Mouse (Mus musculus) hindbrain, embryonic 13.5 days (tissue): ENCODE measurements around the gene Pex16. TPM values are rescaled to one million over a fixed set of nuclear protein-coding genes. Genes with fewer than 3 reads are reported as not detected.
A peak's percentile ranks its signal among the peaks of the same experiment; 100 is the strongest.

Source experiments
- ATAC-seq: fragments of 200-750 bp; cut with Nextera tagmentation; 2 replicates; pipeline ENCODE4 v1.8.0; 2017; ENCODE audit warnings: moderate TSS enrichment; ENCODE audit not compliant: low FRiP score
- H3K27ac ChIP-seq: fragments of 300-500 bp; sonication (generic); 2 replicates; pipeline ENCODE4 v1.5.1; 2015; ENCODE audit warnings: inconsistent platforms, mild to moderate bottlenecking, moderate library complexity
- H3K27me3 ChIP-seq: fragments of 300-500 bp; sonication (generic); 2 replicates; pipeline ENCODE4 v1.6.1; 2015; ENCODE audit warnings: mild to moderate bottlenecking, inconsistent platforms
- H3K36me3 ChIP-seq: fragments of 300-500 bp; sonication (generic); 2 replicates; pipeline ENCODE4 v1.6.1; 2015; ENCODE audit warnings: mild to moderate bottlenecking, inconsistent platforms
- H3K4me1 ChIP-seq: fragments of 300-500 bp; sonication (generic); replicated peaks from 2 replicates; pipeline ENCODE4 v1.6.1; 2015; ENCODE audit warnings: inconsistent platforms
- H3K4me2 ChIP-seq: fragments of 300-500 bp; sonication (generic); 2 replicates; pipeline ENCODE4 v1.6.1; 2015; ENCODE audit warnings: inconsistent platforms, mild to moderate bottlenecking, moderate library complexity
- H3K4me3 ChIP-seq: fragments of 300-500 bp; sonication (generic); 2 replicates; pipeline ENCODE4 v1.5.1; 2015; ENCODE audit warnings: mild to moderate bottlenecking, inconsistent platforms
- H3K9ac ChIP-seq: fragments of 300-500 bp; sonication (generic); 2 replicates; pipeline ENCODE4 v1.6.1; 2015; ENCODE audit warnings: mild to moderate bottlenecking, inconsistent platforms
- H3K9me3 ChIP-seq: fragments of 300-500 bp; sonication (generic); 2 replicates; pipeline ENCODE4 v1.6.1; 2016; ENCODE audit warnings: inconsistent platforms
- WGBS: fragments of 180-500 bp; shearing (Covaris S2); methylation state at CpG from one replicate; pipeline ENCODE4 v1.1.7; 2015; 5-methylcytosine and 5-hydroxymethylcytosine counted together
- polyA plus RNA-seq: library from polyadenylated mRNA; unstranded; fragments of >200 nt; fragmentation: Nextera tagmentation; extraction: Ambion mirVana; gene quantifications from 2 replicates; pipeline ENCODE4 v1.2.1, GENCODE M21; 2015

The Pex16 gene
- polyA plus RNA-seq, 1 experiment from 2014 or later: 35.7 TPM

- Histone ChIP-seq H3K9ac (no peak overlapping the region), H3K27me3 (no peaks in the 10 kb centered on the region), H3K4me3 (no peak overlapping the region), H3K27ac (no peak overlapping the region), H3K9me3 (no peaks in the 10 kb centered on the region), H3K4me1 (no peaks in the 10 kb centered on the region), H3K36me3 (peaks cover 97% of the 10 kb centered on the region), H3K4me2 (no peak overlapping the region)
- no peak for ATAC-seq
- WGBS: 95% methylated on average over 10 of the region's 10 CpGs
These were observed 37.2 kb downstream of the Pex16 start for GRCm38 (mm10) chr2:92411705-92412104.

- H3K4me3 ChIP-seq: no peak overlapping the region
- WGBS: 95% methylated on average over 7 of the region's 7 CpGs
- ATAC-seq: no peak
- no peaks in the 10 kb centered on the region for H3K27me3 ChIP-seq
- H3K27ac ChIP-seq: no peak overlapping the region
- H3K9me3 ChIP-seq: no peaks in the 10 kb centered on the region
- no peak overlapping the region for H3K9ac ChIP-seq
- H3K4me2 ChIP-seq: no peak overlapping the region
- H3K36me3 ChIP-seq: peaks cover 86% of the 10 kb centered on the region
- peaks cover 43% of the 10 kb centered on the region for H3K4me1 ChIP-seq
These were observed 47.4 kb downstream of the Pex16 start for GRCm38 (mm10) chr2:92421723-92422387.

- Histone ChIP-seq H3K36me3 (peaks cover 79% of the 10 kb centered on the region), H3K27me3 (no peaks in the 10 kb centered on the region)
These were observed 48.1 kb downstream of the Pex16 start for GRCm38 (mm10) chr2:92422388-92423135.

GRCm38 (mm10) chr2:92423156-92423555 lies 48.7 kb downstream of the Pex16 start:
- 91% methylated on average over 9 of the region's 9 CpGs for WGBS
- H3K9me3 ChIP-seq: no peaks in the 10 kb centered on the region
- H3K4me3 ChIP-seq: no peak overlapping the region
- no peaks in the 10 kb centered on the region for H3K27me3 ChIP-seq
- 0 out of 2 replicates have a peak overlapping the region, but pooled peaks have one; percentile 43 for H3K9ac ChIP-seq
- no peak overlapping the region for H3K4me2 ChIP-seq
- H3K4me1 ChIP-seq: peaks cover 56% of the 10 kb centered on the region
- ATAC-seq: no peak
- H3K36me3 ChIP-seq: peaks cover 73% of the 10 kb centered on the region
- peak overlapping the region; percentile 87 for H3K27ac ChIP-seq

More at GRCm38 (mm10) chr2:92422388-92423135, 48.1 kb downstream of the Pex16 start:
- no peak overlapping the region for H3K4me2 ChIP-seq
- 82% methylated on average over 10 of the region's 10 CpGs for WGBS
- H3K4me3 ChIP-seq: no peak overlapping the region
- no peak overlapping the region for H3K9ac ChIP-seq
- no peaks in the 10 kb centered on the region for H3K9me3 ChIP-seq
- peak overlapping the region; percentile 87 for H3K27ac ChIP-seq
- ATAC-seq: no peak
- H3K4me1 ChIP-seq: peaks cover 50% of the 10 kb centered on the region

GRCm38 (mm10) chr2:92423702-92424461 lies 49.4 kb downstream of the Pex16 start:
- no peaks in the 10 kb centered on the region for H3K27me3 ChIP-seq
- no peaks in the 10 kb centered on the region for H3K9me3 ChIP-seq
- H3K4me2 ChIP-seq: no peak overlapping the region
- 0 out of 2 replicates have a peak overlapping the region, but pooled peaks have one; percentile 43 for H3K9ac ChIP-seq
- peaks cover 65% of the 10 kb centered on the region for H3K36me3 ChIP-seq
- H3K27ac ChIP-seq: peak overlapping the region; percentile 87
- 60% methylated on average over 9 of the region's 9 CpGs for WGBS
- no peak overlapping the region for H3K4me3 ChIP-seq
- ATAC-seq: peak; percentile 69
- H3K4me1 ChIP-seq: peaks cover 63% of the 10 kb centered on the region

GRCm38 (mm10) chr2:92424462-92425308 lies 50.2 kb downstream of the Pex16 start:
- ATAC-seq: peak; percentile 70
- H3K36me3 ChIP-seq: peaks cover 57% of the 10 kb centered on the region
- H3K4me2 ChIP-seq: no peak overlapping the region
- WGBS: 29% methylated on average over 9 of the region's 9 CpGs
- peak overlapping the region; percentile 87 for H3K27ac ChIP-seq
- H3K9me3 ChIP-seq: no peaks in the 10 kb centered on the region
- H3K4me1 ChIP-seq: peaks cover 69% of the 10 kb centered on the region
- H3K27me3 ChIP-seq: no peaks in the 10 kb centered on the region
- 0 out of 2 replicates have a peak overlapping the region, but pooled peaks have one; percentile 11 for H3K9ac ChIP-seq
- no peak overlapping the region for H3K4me3 ChIP-seq

- H3K4me1 ChIP-seq: peaks cover 74% of the 10 kb centered on the region
- peak overlapping the region; percentile 87 for H3K27ac ChIP-seq
- 65% methylated on average over 4 of the region's 4 CpGs for WGBS
- no peaks in the 10 kb centered on the region for H3K27me3 ChIP-seq
- 0 out of 2 replicates have a peak overlapping the region, but pooled peaks have one; percentile 11 for H3K9ac ChIP-seq
- no peak overlapping the region for H3K4me3 ChIP-seq
- H3K9me3 ChIP-seq: no peaks in the 10 kb centered on the region
- H3K4me2 ChIP-seq: no peak overlapping the region
- peaks cover 50% of the 10 kb centered on the region for H3K36me3 ChIP-seq
- ATAC-seq: peak; percentile 12; the same call in 1 of the 2 replicates
These were observed 50.9 kb downstream of the Pex16 start for GRCm38 (mm10) chr2:92425366-92425765.

- Histone ChIP-seq H3K4me1 (peaks cover 85% of the 10 kb centered on the region), H3K4me3 (no peak overlapping the region), H3K9ac (0 out of 2 replicates have a peak overlapping the region, but pooled peaks have one; percentile 49), H3K4me2 (no peak overlapping the region), H3K27me3 (no peaks in the 10 kb centered on the region), H3K27ac (peak overlapping the region; percentile 52; the same call in 1 of the 2 replicates), H3K9me3 (no peaks in the 10 kb centered on the region), H3K36me3 (peaks cover 40% of the 10 kb centered on the region)
- no peak for ATAC-seq
- WGBS: 83% methylated on average over 3 of the region's 3 CpGs
These were observed 52.0 kb downstream of the Pex16 start for GRCm38 (mm10) chr2:92426426-92426825.

GRCm38 (mm10) chr2:92427882-92428281 lies 53.4 kb downstream of the Pex16 start:
- Histone ChIP-seq H3K27ac (peak overlapping the region; percentile 48), H3K27me3 (no peaks in the 10 kb centered on the region), H3K36me3 (peaks cover 25% of the 10 kb centered on the region), H3K4me2 (no peak overlapping the region), H3K4me1 (peaks cover 96% of the 10 kb centered on the region), H3K4me3 (no peak overlapping the region), H3K9ac (peak overlapping the region; percentile 51; the same call in 1 of the 2 replicates), H3K9me3 (no peaks in the 10 kb centered on the region)
- 70% methylated on average over 6 of the region's 6 CpGs for WGBS
- ATAC-seq: no peak

GRCm38 (mm10) chr2:92430089-92430488 lies 55.6 kb downstream of the Pex16 start:
- 84% methylated on average over 2 of the region's 2 CpGs for WGBS
- no peak overlapping the region for H3K9ac ChIP-seq
- ATAC-seq: no peak
- no peak overlapping the region for H3K27ac ChIP-seq
- no peaks in the 10 kb centered on the region for H3K27me3 ChIP-seq
- no peak overlapping the region for H3K4me2 ChIP-seq
- H3K4me3 ChIP-seq: no peak overlapping the region
- no peaks in the 10 kb centered on the region for H3K9me3 ChIP-seq
- H3K4me1 ChIP-seq: peaks cover 88% of the 10 kb centered on the region
- peaks cover 5% of the 10 kb centered on the region; the same call in 1 of the 2 replicates for H3K36me3 ChIP-seq
